Comparison of ENCODE assay signal across 24 mouse cellular contexts in genomic region chr8:66782656-66783055, GRCm38 (mm10).
DNase-seq lines count a peak whose midpoint lies in the region; ATAC-seq and TF ChIP-seq lines count a peak whose summit lies in the region.
"Had no signal": no experiment of that assay in that cellular context is flagged by ENCODE, and none has a peak within 500 bp of the region (broad histone marks: within the 10 kb centered on the region; RNA-seq: fewer than 3 reads in every experiment).

No protein-coding gene starts in this region.

- no peak for ATAC-seq in lung, postnatal 0 days
- no peak for ATAC-seq in kidney, embryonic 14.5 days (ENCODE audit: low FRiP score, low TSS enrichment)
- ATAC-seq: activated CD4-positive, CD25-positive, alpha-beta regulatory T cell, adult 4 months; CD4-positive, CD25-positive, alpha-beta regulatory T cell, adult 4 months; forebrain, embryonic 13.5 days; forebrain, embryonic 15.5 days; forebrain, postnatal 0 days had no signal

- in situ Hi-C loops in ES-E14 (cut with MboI; ENCODE audit: low sequenced_read_pairs in 2 of 2, unreplicated experiment in 2 of 2), result no loop called here

- no peak overlapping the region for H3K9ac ChIP-seq in ES-E14 (ENCODE audit: insufficient read depth, low read depth, low read length, poor library complexity, severe bottlenecking)
- no peak overlapping the region for H3K9ac ChIP-seq in lung, postnatal 0 days (replicated peaks; ENCODE audit: low read depth)
- no peak overlapping the region for H3K9ac ChIP-seq in kidney, embryonic 14.5 days (ENCODE audit: low read depth, low read length)
- H3K9ac ChIP-seq: embryonic facial prominence, embryonic 12.5 days; forebrain, embryonic 13.5 days; forebrain, embryonic 15.5 days; forebrain, postnatal 0 days had no signal

- no peak overlapping the region for H3K27ac ChIP-seq in ES-E14 (ENCODE audit: insufficient read depth, low read depth, low read length, poor library complexity, severe bottlenecking)
- H3K27ac ChIP-seq in lung, postnatal 0 days (ENCODE audit: low read length), result no peak overlapping the region
- no peak overlapping the region for H3K27ac ChIP-seq in kidney, embryonic 14.5 days (ENCODE audit: low read depth, low read length)
- H3K27ac ChIP-seq: embryonic facial prominence, embryonic 10.5 days; embryonic facial prominence, embryonic 12.5 days; forebrain, embryonic 13.5 days; forebrain, embryonic 15.5 days had no signal

- no peak overlapping the region for H3K4me3 ChIP-seq in ES-E14 (ENCODE audit: insufficient read depth in 1 of 2, low read depth in 1 of 2, low read length in 2 of 2, poor library complexity in 1 of 2, severe bottlenecking in 1 of 2)
- no peak overlapping the region for H3K4me3 ChIP-seq in lung, postnatal 0 days (ENCODE audit: low read depth, low read length)
- H3K4me3 ChIP-seq in kidney, embryonic 14.5 days (ENCODE audit: low read length), result no peak overlapping the region
- H3K4me3 ChIP-seq: embryonic facial prominence, embryonic 10.5 days; embryonic facial prominence, embryonic 12.5 days; forebrain, embryonic 13.5 days; forebrain, embryonic 15.5 days had no signal

- H3K36me3 ChIP-seq in ES-E14 (ENCODE audit: control insufficient read depth, insufficient read depth, low read length, poor library complexity, severe bottlenecking), result no peaks in the 10 kb centered on the region
- no peaks in the 10 kb centered on the region for H3K36me3 ChIP-seq in lung, postnatal 0 days (ENCODE audit: insufficient read depth, low read length)
- no peaks in the 10 kb centered on the region for H3K36me3 ChIP-seq in kidney, embryonic 14.5 days (ENCODE audit: control insufficient read depth, insufficient read depth, low read length)
- H3K36me3 ChIP-seq: embryonic facial prominence, embryonic 10.5 days; embryonic facial prominence, embryonic 12.5 days; forebrain, embryonic 15.5 days had no signal

- no peaks in the 10 kb centered on the region; a peak in 1 of 4 replicates for H3K4me1 ChIP-seq in ES-E14 (ENCODE audit: control insufficient read depth in 2 of 2, insufficient read depth in 2 of 2, low read length in 2 of 2, poor library complexity in 1 of 2)
- no peaks in the 10 kb centered on the region for H3K4me1 ChIP-seq in lung, postnatal 0 days (ENCODE audit: insufficient read depth, low read depth, low read length)
- no peaks in the 10 kb centered on the region for H3K4me1 ChIP-seq in kidney, embryonic 14.5 days (ENCODE audit: control insufficient read depth, insufficient read depth, low read length)
- H3K4me1 ChIP-seq: embryonic facial prominence, embryonic 10.5 days; forebrain, embryonic 15.5 days had no signal

- H3K27me3 ChIP-seq in lung, postnatal 0 days (replicated peaks; ENCODE audit: insufficient read depth, low read length), result no peaks in the 10 kb centered on the region
- H3K27me3 ChIP-seq in kidney, embryonic 14.5 days (ENCODE audit: control insufficient read depth, insufficient read depth, low read length), result no peaks in the 10 kb centered on the region
- H3K27me3 ChIP-seq: CH12.LX; embryonic facial prominence, embryonic 12.5 days; forebrain, embryonic 13.5 days; forebrain, embryonic 15.5 days had no signal

- WGBS in lung, postnatal 0 days, result 50% methylated on average over 2 of the region's 2 CpGs
- 59% methylated on average over 2 of the region's 2 CpGs for WGBS in kidney, embryonic 14.5 days

- peak; percentile 40 for DNase-seq in heart, adult 11 months
- DNase-seq in heart, postnatal 14 days, result no peak
- peak; percentile 60 for DNase-seq in ES-E14 (ENCODE audit: low read depth, low spot score)
- DNase-seq in WW6 (ENCODE audit: low read depth, low spot score), result peak; percentile 33
- DNase-seq in lung, postnatal 0 days (ENCODE audit: low spot score), result no peak
- DNase-seq in frontal cortex, postnatal 14 days (ENCODE audit: low spot score in 2 of 2), result no peak
- DNase-seq: adrenal gland, adult 8-10 months; adrenal gland, postnatal 14 days; adrenal gland, postnatal 36 days; B cell, adult 2 months; cerebellum, adult 11-12 months; cerebellum, adult 2 months; cerebellum, adult 9-10 months; cerebellum, postnatal 10 days; cerebellum, postnatal 25 days; forebrain, postnatal 0 days had no signal

- no peak for TF ChIP-seq EP300 in lung, postnatal 0 days (IDR thresholded peaks at IDR 0.05)

- no peak for TF ChIP-seq CTCF in lung, postnatal 0 days (IDR thresholded peaks at IDR 0.05)

- intact Hi-C loops in heart, postnatal 14 days (cut with DNase I), result no loop called here

- no peaks in the 10 kb centered on the region for H3K9me3 ChIP-seq in ES-E14 (ENCODE audit: control insufficient read depth, insufficient read depth, low read depth, low read length)
- no peaks in the 10 kb centered on the region for H3K9me3 ChIP-seq in lung, postnatal 0 days (ENCODE audit: low read length)
- H3K9me3 ChIP-seq in kidney, embryonic 14.5 days (ENCODE audit: control insufficient read depth, low read length), result no peaks in the 10 kb centered on the region
- H3K9me3 ChIP-seq: embryonic facial prominence, embryonic 10.5 days; embryonic facial prominence, embryonic 12.5 days; forebrain, embryonic 13.5 days; forebrain, embryonic 15.5 days had no signal

- no peak overlapping the region for H3K4me2 ChIP-seq in lung, postnatal 0 days (replicated peaks; ENCODE audit: low read depth, low read length)
- no peak overlapping the region for H3K4me2 ChIP-seq in kidney, embryonic 14.5 days (replicated peaks; ENCODE audit: low read depth, low read length)
- H3K4me2 ChIP-seq: embryonic facial prominence, embryonic 12.5 days; forebrain, embryonic 13.5 days; forebrain, embryonic 15.5 days had no signal

TF ChIP-seq in ES-E14, 5 proteins besides CTCF, POLR2A, EP300 and RAD21:
- TF ChIP-seq ZC3H11A (IDR thresholded peaks at IDR 0.05; ENCODE audit: borderline replicate concordance, low read depth, low read length) (no peak), MAFK (IDR thresholded peaks at IDR 0.05; ENCODE audit: insufficient read depth, low read depth, low read length) (no peak), HCFC1 (IDR thresholded peaks at IDR 0.05; ENCODE audit: borderline replicate concordance, insufficient read depth, low read length) (no peak), CHD2 (IDR thresholded peaks at IDR 0.05; ENCODE audit: low read depth, low read length) (no peak), ZNF384 (IDR thresholded peaks at IDR 0.05; ENCODE audit: low read depth, low read length) (no peak)

Comparison
In these comparisons a context has a peak if more than half of its experiments do, and no peak if none do; other contexts are left out.
1. DNase-seq: peak in heart, adult 11 months (single experiment), ES-E14 (single experiment) and WW6 (single experiment); none in heart, postnatal 14 days (0 of 2), lung, postnatal 0 days (single experiment) and frontal cortex, postnatal 14 days (0 of 2).